Mouse (Mus musculus) CH12.LX (cell line): ENCODE results near the gene Bend3.

Source experiments
- IRF4 ChIP-seq: IDR thresholded peaks from 2 replicates; pipeline ENCODE4 v1.6.1; 2014; ENCODE audit warnings: low read depth, mild to moderate bottlenecking, inconsistent platforms, low read length, improper control_type of control experiment
- TCF12 ChIP-seq: IDR thresholded peaks from 2 replicates; pipeline ENCODE4 v1.6.1; 2014; ENCODE audit warnings: low read depth, mild to moderate bottlenecking, inconsistent platforms, low read length, improper control_type of control experiment

GRCm38 (mm10) chr10:43454671-43455070 is 24.0 kb upstream of the Bend3 start:
- no peak for TF ChIP-seq IRF4
- TF ChIP-seq TCF12: no peak
